Mouse (Mus musculus): ENCODE measurements around the gene Gli3.

GRCm38 (mm10) chr13:15442002-15442401 lies 21.0 kb upstream of the Gli3 start:
- TF ChIP-seq POLR2A (IDR thresholded peaks at IDR 0.05; ENCODE audit: extremely low read depth, insufficient read depth, low read length), result no peak
- TF ChIP-seq CTCF (IDR thresholded peaks at IDR 0.05; ENCODE audit: low read depth, low read length), result no peak
